Mouse (Mus musculus) Patski (cell line): ENCODE results near the gene Inpp4b. TPM values are rescaled to one million over a fixed set of nuclear protein-coding genes. Genes with fewer than 3 reads are reported as not detected.

Experiments
- ATAC-seq: fragments of 100-300 bp; one replicate; pipeline ENCODE4 v1.8.0; 2021
- CTCF ChIA-PET: fragments of 350-600 bp; sonication (Branson Sonifier 250); formaldehyde crosslinking; loops from one replicate; lab custom pipeline; 2022; ENCODE audit warnings: inconsistent platforms; lab: Charles Lee
- POLR2A ChIA-PET: fragments of 350-600 bp; sonication (Branson Sonifier 250); formaldehyde crosslinking; loops from one replicate; lab custom pipeline; 2022; ENCODE audit warnings: antibody characterized with exemption, inconsistent platforms; lab: Charles Lee
- DNase-seq: peaks from one replicate; pipeline ENCODE4 v3.0.0-alpha.2; 2011; ENCODE audit warnings: low read depth, low spot score
- H3K27me3 ChIP-seq: fragments of 371-371 bp; one replicate; pipeline ENCODE4 v1.5.1; 2021
- CTCF ChIP-seq: fragments of 100-300 bp; IDR thresholded peaks from one replicate; pipeline ENCODE4 v1.5.1; 2021
- in situ Hi-C: fragments of 300-500 bp; cut with MboI; formaldehyde crosslinking; loops from 3 replicates; pipeline ENCODE4 v1.11.1; 2018; ENCODE audit warnings: low pct_unique_long_range_greater_than_20kb, mixed read lengths
- polyA plus RNA-seq: library from polyadenylated mRNA; unstranded; gene quantifications from one replicate; pipeline ENCODE4 v1.2.3, GENCODE M21; 2021

The Inpp4b gene
- polyA plus RNA-seq, 1 experiment from 2014 or later = 0.24 TPM

DNA sequence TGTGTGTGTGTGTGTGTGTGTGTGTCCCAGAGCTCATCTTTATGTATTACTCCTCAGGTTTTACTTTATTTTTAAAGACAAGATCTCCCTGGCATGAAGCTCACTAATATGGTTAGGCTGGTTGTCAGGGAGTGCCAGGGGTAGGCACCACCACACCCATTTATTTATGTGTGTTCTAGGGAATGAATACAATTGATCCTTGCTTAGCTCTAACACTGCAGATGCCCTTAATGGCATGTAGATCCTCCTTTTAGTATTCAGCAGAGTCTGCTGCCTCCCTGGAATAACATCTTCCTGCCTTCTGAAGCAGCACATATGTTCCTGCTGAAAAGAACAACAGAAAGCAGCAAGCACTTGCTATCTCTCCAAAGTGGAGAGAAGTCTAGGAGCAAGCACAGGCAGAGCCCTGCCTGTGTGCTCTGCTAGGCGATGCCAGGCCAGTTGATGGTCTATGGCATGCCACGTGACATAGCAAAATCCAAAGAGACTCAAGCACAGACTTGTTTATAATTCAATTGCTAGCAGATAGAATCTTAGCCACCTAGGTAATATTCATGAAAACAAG, 415.3 kb downstream of the Inpp4b start:
- ChIA-PET POLR2A (no interaction called here), CTCF (interaction anchor here (1.0 kb wide), 1 partner anchor 24 kb away, joined by 3 read pairs; no protein-coding TSS in a partner anchor)
- ATAC-seq (no peak), DNase-seq (no peak)
- in situ Hi-C loops = no loop called here
- no peaks in the 10 kb centered on the region for H3K27me3 ChIP-seq
- no peak for TF ChIP-seq CTCF

DNA sequence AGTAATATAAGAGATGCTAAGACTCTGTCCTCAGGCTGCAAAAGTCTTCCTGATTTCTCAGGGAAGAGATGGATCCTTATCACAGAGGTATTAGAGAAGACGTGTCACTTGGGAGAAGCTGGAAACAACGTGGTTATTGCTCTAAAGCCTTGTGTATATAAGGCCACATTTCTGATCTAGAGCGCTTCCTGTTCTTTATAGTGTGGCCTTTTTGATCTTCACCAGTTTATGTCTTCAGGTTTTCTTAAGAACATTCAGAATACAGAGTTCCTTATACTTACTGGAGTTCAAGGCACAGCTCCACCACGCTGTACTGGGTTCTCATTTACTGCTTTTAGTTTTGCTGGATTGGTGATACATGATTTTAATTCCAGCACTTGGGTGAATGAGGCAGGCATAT, 419.1 kb downstream of the Inpp4b start:
- in situ Hi-C loops = no loop called here
- TF ChIP-seq CTCF = no peak
- no peak for ATAC-seq
- ChIA-PET CTCF (interaction anchor here (1.2 kb wide), 1 partner anchor 9 kb away, joined by 3 read pairs; no protein-coding TSS in a partner anchor), POLR2A (no interaction called here)
- no peak for DNase-seq
- no peaks in the 10 kb centered on the region for H3K27me3 ChIP-seq

DNA sequence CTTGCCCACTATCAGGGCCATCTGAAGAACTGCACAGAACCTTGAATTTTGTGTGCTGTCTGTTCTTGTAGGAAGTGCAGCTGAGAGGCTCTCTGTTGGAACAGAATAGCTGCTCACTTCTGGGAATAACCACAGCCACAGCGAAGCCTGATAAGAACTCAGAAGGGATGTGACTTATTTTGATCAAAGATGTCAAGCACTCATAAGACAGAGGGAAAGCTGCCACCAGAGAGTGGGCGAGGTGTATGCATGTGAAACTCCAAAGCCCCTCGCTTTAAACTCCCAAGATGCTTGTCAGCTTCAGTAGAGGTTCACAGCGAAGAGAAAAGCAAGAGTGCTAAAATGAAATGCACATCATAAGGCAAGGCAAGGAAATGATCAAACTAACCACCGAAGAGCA, 423.7 kb downstream of the Inpp4b start:
- CTCF ChIA-PET = no interaction called here
- no peak for TF ChIP-seq CTCF
- no peak for ATAC-seq
- POLR2A ChIA-PET = no interaction called here
- H3K27me3 ChIP-seq = peaks cover 3% of the 10 kb centered on the region
- no peak for DNase-seq
- in situ Hi-C loops = no loop called here

DNA sequence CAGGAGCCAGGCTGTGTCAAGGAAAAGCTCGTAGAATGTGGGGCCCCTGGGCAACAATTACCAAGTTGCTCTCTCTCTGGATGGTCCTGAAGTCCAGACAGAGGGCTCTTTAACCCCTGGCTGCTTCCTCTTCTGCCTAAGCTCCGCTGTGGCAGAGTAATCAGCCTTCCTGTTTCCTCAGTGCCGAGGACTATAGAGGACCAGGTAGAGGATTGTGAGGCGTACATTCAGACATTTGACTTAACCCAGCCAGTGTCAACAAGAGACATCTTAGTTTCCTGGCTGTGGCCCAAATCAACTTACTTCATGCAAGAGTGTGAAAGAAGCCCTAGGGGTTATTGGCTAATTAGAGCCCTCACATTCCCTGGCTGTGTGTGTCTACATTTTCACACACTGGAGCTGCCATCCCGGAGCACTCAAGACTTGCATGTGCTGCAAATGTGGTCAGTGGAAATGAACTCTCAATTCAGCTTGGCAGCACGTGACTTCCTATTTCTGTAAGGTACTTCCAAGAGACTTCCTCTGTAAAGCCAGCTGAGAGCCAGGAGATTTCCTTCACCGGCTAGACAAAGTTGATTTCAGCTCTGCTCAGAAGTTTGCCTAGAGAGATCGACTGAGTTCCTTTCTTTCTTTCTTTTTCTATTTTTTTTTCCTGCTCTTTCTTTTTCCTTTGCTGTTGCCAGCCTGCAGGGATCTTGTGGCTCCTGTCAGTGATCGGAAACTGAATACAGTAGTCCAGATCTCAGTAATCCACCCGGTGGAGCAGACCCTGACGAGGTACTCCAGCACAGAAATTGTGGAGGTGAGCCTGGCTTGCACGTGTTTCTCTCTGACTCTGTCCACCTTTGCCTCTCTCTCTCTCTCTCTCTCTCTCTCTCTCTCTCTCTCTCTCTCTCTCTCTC, 425.3 kb downstream of the Inpp4b start:
- DNase-seq (peak; percentile 35), ATAC-seq (peak; percentile 86)
- CTCF ChIA-PET = interaction anchor here (1.5 kb wide), 1 partner anchor 17 kb away, joined by 4 read pairs; no protein-coding TSS in a partner anchor
- in situ Hi-C loops = no loop called here
- no peak for TF ChIP-seq CTCF
- POLR2A ChIA-PET = interaction anchor here (0.7 kb wide), 1 partner anchor 62 kb away, joined by 3 read pairs; no protein-coding TSS in a partner anchor
- peaks cover 7% of the 10 kb centered on the region for H3K27me3 ChIP-seq

DNA sequence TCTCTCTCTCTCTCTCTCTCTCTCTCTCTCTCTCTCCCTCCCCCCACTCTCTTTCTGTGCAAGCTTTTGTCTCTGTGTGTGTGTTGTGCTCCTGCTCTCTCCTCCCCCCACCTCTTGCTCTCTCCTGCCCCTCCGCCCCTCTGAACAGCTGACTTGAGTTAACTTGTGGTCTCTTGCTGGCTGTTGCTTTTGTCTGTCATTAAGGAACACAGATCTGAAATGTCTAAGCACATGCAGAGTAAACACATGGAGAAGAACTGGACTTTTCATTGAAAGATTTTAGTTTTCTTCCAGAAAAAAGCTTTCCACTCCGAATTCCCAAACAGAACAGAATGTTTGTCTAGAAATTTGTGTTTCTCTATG, 425.9 kb downstream of the Inpp4b start:
- ATAC-seq (no peak), DNase-seq (no peak)
- POLR2A ChIA-PET = interaction anchor here (0.6 kb wide), 1 partner anchor 121 kb away, joined by 4 read pairs; no protein-coding TSS in a partner anchor
- TF ChIP-seq CTCF = no peak
- CTCF ChIA-PET = no interaction called here
- peaks cover 7% of the 10 kb centered on the region for H3K27me3 ChIP-seq
- in situ Hi-C loops = no loop called here

DNA sequence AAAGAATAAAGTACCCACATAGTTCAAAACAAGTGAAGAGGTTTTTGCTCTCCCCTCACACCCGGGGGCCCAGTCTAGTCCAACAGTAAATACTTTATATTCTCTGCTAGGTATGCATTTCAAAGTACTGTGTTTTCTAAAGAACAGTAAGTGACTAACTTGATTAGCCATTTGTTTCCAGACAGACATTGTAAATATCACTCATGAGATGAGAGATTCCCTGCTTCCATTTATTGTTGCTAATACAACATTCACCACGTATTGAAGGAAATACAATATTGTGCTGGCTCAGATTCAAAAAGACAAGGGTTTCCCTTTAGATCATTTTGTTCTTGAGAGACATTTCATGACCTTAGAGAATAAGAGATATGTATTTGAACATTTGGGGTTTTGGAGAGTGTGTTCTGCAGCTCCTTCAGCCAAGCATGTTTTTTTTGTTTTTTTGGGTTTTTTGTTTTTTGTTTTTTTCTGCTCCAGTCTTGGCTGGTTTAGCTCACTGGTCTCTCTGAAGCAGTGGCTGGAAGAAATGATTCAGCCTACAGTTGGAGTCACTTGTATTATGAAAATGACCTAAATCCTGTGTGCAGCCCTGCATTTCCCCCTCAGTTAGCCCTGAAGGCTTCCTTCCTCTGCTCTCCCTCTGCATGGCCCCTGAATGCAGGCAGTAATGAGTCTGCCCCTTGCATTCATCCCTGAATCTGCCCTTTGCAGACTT, 426.5 kb downstream of the Inpp4b start:
- no peak for ATAC-seq
- no peak for TF ChIP-seq CTCF
- in situ Hi-C loops = no loop called here
- ChIA-PET CTCF (no interaction called here), POLR2A (interaction anchor here (0.6 kb wide), 2 partner anchors 19 to 122 kb away, joined by 3 to 4 read pairs; no protein-coding TSS in a partner anchor)
- DNase-seq = no peak
- peaks cover 7% of the 10 kb centered on the region for H3K27me3 ChIP-seq

DNA sequence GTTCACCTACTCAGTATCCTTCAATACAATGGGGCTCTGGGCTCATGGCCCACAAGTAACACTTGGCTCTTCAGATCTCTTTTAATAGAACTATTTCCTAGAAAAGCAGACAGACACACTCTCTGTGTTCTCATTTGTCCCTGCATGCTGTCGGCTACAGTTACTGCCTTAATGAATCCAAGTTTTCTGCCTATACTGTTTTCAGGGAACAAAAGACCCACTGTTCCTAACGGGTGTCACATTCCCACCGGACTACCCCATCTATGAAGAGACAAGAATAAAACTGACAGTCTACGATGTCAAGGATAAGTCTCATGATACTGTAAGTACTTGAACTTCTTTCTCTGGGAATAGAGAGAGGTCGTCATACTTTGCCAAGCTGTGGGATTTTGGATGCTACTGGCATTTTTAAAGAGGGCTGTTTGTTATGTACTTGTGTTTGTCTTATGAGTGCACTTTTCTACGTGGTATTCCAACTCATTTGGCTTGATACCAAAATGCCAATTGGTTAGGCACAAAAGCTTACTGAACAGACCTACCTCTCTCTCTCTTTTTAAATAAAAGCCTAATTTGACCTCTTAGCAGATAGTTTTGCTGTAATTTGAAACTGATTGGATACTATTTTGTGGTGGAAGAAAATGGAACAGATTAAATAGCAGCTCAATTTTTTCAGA, 428.4 kb downstream of the Inpp4b start:
- POLR2A ChIA-PET = no interaction called here
- ATAC-seq (no peak), DNase-seq (no peak)
- in situ Hi-C loops = no loop called here
- H3K27me3 ChIP-seq = peaks cover 7% of the 10 kb centered on the region
- CTCF ChIA-PET = no interaction called here
- no peak for TF ChIP-seq CTCF

DNA sequence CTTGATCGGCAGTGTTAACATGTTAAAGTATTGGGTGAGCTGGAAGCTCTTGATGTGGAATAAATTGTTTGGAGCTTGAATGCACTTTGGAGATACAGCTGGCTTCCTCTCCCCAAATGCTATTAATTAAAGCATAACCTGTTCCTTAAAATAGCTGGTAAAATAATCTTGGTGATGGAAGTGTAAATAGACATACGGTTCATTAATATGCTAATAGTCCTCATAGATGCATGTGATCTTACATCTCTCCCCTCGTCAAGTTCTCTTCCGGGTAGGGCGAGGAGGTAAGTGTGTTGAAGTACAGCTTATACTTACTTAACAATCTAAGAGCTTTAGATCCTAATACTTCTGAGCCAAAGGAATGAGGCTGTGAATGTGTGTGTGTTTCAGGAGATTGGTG, 430.5 kb downstream of the Inpp4b start:
- CTCF ChIA-PET = no interaction called here
- POLR2A ChIA-PET = no interaction called here
- in situ Hi-C loops = no loop called here
- TF ChIP-seq CTCF = no peak
- ATAC-seq = no peak
- peaks cover 7% of the 10 kb centered on the region for H3K27me3 ChIP-seq
- DNase-seq = no peak

DNA sequence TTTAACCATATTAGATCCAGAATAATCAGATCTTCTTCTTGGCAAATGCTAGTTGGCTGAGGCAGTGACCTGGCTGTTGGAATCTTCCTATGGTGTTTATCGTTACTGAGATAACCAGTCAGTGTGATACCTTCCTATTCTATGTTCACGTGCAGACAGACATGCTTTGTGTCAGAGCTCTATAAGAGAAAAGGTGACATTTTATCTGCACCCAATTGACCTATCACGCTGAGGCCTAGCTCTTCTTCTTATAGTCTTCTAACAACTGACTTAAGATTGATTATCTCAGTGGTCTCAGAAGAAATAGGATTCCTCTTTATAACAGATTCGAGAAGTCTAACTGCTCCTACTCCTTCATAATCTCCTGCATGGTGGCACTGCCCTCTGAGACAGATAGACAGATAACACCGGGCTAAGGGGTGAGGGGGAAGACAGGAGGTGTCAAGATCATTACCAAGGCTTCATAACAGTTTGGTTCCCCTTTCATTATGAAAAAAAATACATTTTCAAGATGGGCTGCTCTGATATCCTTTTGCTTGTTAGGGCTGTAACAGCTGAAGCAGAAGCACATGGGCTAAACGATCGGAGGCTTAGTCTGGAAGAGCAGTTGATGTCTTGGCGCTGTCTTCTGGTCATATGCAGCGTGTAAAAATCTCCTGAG, 431.1 kb downstream of the Inpp4b start:
- H3K27me3 ChIP-seq = peaks cover 7% of the 10 kb centered on the region
- ATAC-seq (no peak), DNase-seq (no peak)
- POLR2A ChIA-PET = no interaction called here
- in situ Hi-C loops = no loop called here
- TF ChIP-seq CTCF = no peak
- CTCF ChIA-PET = no interaction called here

DNA sequence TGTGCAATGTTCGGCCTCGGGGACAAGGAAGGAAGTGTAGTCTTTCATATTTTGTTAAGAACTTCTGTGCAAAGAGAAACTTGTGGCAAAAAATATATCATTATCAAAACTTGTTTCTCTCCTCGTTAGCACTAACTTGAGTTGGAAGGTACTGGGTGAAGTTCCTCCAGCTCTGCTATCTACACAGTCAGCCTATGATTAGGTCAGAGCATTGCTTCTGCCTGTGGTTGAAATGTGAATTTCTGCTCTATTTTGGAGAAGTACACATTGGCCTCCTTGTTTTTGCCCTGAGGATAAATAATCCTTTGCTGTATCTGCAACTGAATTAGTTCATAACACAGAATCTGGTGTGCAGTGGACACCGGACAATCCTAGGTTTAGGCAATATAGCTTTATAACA, 431.7 kb downstream of the Inpp4b start:
- peaks cover 7% of the 10 kb centered on the region for H3K27me3 ChIP-seq
- ATAC-seq (no peak), DNase-seq (no peak)
- TF ChIP-seq CTCF = no peak
- in situ Hi-C loops = no loop called here
- ChIA-PET POLR2A (no interaction called here), CTCF (interaction anchor here (0.5 kb wide), 1 partner anchor 151 kb away, joined by 3 read pairs; no protein-coding TSS in a partner anchor)
